Mouse (Mus musculus) intestine, embryonic 16.5 days (tissue): ENCODE data around the gene Gm10354. TPM values are rescaled to one million over a fixed set of nuclear protein-coding genes. Genes with fewer than 3 reads are reported as not detected.
"Not testable (repeated sequence)": the region's sequence is repeated elsewhere in the genome, so short reads cannot be mapped to it uniquely, and the experiment has no call there.

ENCODE experiments used
- ATAC-seq: fragments of 200-750 bp; cut with Nextera tagmentation; 2 replicates; pipeline ENCODE4 v1.8.0; 2017; ENCODE audit warnings: moderate TSS enrichment, moderate library complexity
- H3K27ac ChIP-seq: fragments of 300-500 bp; sonication (generic); 2 replicates; pipeline ENCODE4 v1.5.1; 2014; ENCODE audit warnings: mild to moderate bottlenecking, low read length
- H3K27me3 ChIP-seq: fragments of 300-500 bp; sonication (generic); replicated peaks from 2 replicates; pipeline ENCODE4 v1.6.1; 2014; ENCODE audit warnings: low read length, control low read depth, mixed read lengths; ENCODE audit not compliant: control insufficient read depth, insufficient read depth
- H3K36me3 ChIP-seq: fragments of 300-500 bp; sonication (generic); 2 replicates; pipeline ENCODE4 v1.6.1; 2014; ENCODE audit warnings: low read length, control low read depth; ENCODE audit not compliant: control insufficient read depth, insufficient read depth
- H3K4me1 ChIP-seq: fragments of 300-500 bp; sonication (generic); 2 replicates; pipeline ENCODE4 v1.6.1; 2014; ENCODE audit warnings: low read length, control low read depth, mixed read lengths; ENCODE audit not compliant: control insufficient read depth, insufficient read depth
- H3K4me2 ChIP-seq: fragments of 300-500 bp; sonication (generic); 2 replicates; pipeline ENCODE4 v1.6.1; 2014; ENCODE audit warnings: low read depth, low read length, control low read depth
- H3K4me3 ChIP-seq: fragments of 300-500 bp; sonication (generic); 2 replicates; pipeline ENCODE4 v1.5.1; 2014; ENCODE audit warnings: mild to moderate bottlenecking, low read length
- H3K9ac ChIP-seq: fragments of 300-500 bp; sonication (generic); 2 replicates; pipeline ENCODE4 v1.6.1; 2014; ENCODE audit warnings: low read depth, low read length
- H3K9me3 ChIP-seq: fragments of 300-500 bp; sonication (generic); 2 replicates; pipeline ENCODE4 v1.6.1; 2016; ENCODE audit warnings: low read length, control low read depth; ENCODE audit not compliant: control insufficient read depth
- WGBS: fragments of 180-500 bp; shearing (Covaris S2); extraction: QIAGEN DNeasy Blood & Tissue Kit; methylation state at CpG from one replicate; pipeline ENCODE4 v1.1.7; 2014; 5-methylcytosine and 5-hydroxymethylcytosine counted together
- polyA plus RNA-seq: library from polyadenylated mRNA; unstranded; fragments of >200 nt; fragmentation: Nextera tagmentation; extraction: Ambion mirVana; gene quantifications from 2 replicates; pipeline ENCODE4 v1.2.1, GENCODE M21; 2015

The Gm10354 gene
- polyA plus RNA-seq, 1 experiment from 2014 or later = not detected

DNA sequence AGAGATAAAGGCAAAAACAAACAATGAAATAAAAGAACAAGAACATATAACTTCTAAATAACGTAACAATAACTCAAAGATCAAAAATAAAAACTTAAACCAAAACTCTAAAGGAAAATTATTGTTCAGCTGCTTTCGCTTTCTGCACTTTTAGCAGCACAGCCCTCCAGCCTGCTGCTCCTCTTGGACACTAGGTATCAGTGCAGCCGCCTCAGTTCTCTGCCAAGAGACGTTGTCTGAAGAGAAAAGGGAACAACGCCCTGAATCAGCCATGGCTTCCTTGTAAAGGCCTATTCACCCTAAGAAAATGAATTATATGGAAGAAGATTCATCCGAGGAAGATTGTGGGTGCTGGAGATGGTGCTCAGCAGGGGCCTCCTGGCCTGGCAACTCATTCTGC, 45.0 kb downstream of the Gm10354 start:
- WGBS = 78% methylated on average over 5 of the region's 6 CpGs

DNA sequence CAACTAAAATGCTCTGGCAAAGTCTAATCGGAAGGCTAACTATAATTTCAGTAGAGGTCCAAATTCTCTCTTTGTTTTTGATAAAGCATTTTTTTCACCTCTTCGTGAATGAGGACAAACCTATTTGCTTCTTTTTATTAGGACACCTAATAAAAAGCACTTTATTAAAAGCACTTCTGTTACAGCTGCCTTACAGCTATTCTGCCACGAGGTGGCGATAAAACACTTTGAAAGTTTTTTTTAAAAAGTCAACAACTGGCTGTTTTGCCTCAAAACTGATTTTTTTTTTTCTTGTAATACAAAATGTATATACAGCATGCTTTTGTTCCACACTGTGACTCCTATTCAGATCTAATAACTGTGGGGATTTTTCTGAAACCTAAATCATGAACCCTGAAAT, 51.7 kb downstream of the Gm10354 start:
- not testable (repeated sequence) for ATAC-seq, H3K9ac ChIP-seq, H3K27ac ChIP-seq, H3K9me3 ChIP-seq, H3K27me3 ChIP-seq, H3K4me2 ChIP-seq, H3K4me3 ChIP-seq, H3K36me3 ChIP-seq, H3K4me1 ChIP-seq
- WGBS = 26% methylated on average over 4 of the region's 4 CpGs

More for the DNA sequence above, 45.0 kb downstream of the Gm10354 start:
- H3K36me3 ChIP-seq, H3K9ac ChIP-seq, H3K27me3 ChIP-seq, H3K9me3 ChIP-seq, H3K4me2 ChIP-seq, H3K4me3 ChIP-seq, H3K27ac ChIP-seq, ATAC-seq, H3K4me1 ChIP-seq: not testable (repeated sequence)

Other genes starting within 250 kb of the Gm10354 start
- gene Gm9758, start 64.0 kb downstream of the Gm10354 start, polyA plus RNA-seq = not detected in 2 replicates
- not detected in 2 replicates for gene Speer4e, start 40.5 kb downstream of the Gm10354 start, polyA plus RNA-seq
- gene Gm17019, start 54.1 kb upstream of the Gm10354 start, polyA plus RNA-seq = not detected in 2 replicates